Mouse (Mus musculus): ENCODE results near the gene Flot1.

- TF ChIP-seq ZC3H11A (IDR thresholded peaks at IDR 0.05; ENCODE audit: low read depth, low read length) (no peak), EP300 (IDR thresholded peaks at IDR 0.05; ENCODE audit: low read depth in 1 of 2, low read length in 2 of 2) (no peak), MAX (IDR thresholded peaks at IDR 0.05; ENCODE audit: low read length) (no peak), ELF1 (IDR thresholded peaks at IDR 0.05; ENCODE audit: low read depth, low read length) (no peak), CTCF (IDR thresholded peaks at IDR 0.05 in 2 of 3, conservative IDR thresholded peaks at IDR 0.05 in 1 of 3; ENCODE audit: control insufficient read depth in 1 of 3, insufficient read depth in 1 of 3, low read depth in 2 of 3, low read length in 3 of 3, poor library complexity in 1 of 3, severe bottlenecking in 1 of 3) (no peak), CHD2 (IDR thresholded peaks at IDR 0.05; ENCODE audit: low read length) (no peak), SIN3A (IDR thresholded peaks at IDR 0.05; ENCODE audit: low read length) (no peak), KAT2A (conservative IDR thresholded peaks at IDR 0.05; ENCODE audit: low read depth, low read length) (no peak), MAFK (IDR thresholded peaks at IDR 0.05; ENCODE audit: borderline replicate concordance, low read depth, low read length) (no peak), ZMIZ1 (IDR thresholded peaks at IDR 0.05; ENCODE audit: low read depth, low read length) (no peak), SMC3 (IDR thresholded peaks at IDR 0.05; ENCODE audit: low read depth, low read length) (no peak), GATA1 (IDR thresholded peaks at IDR 0.05; ENCODE audit: low read depth, low read length) (no peak), USF2 (IDR thresholded peaks at IDR 0.05; ENCODE audit: borderline replicate concordance in 1 of 2, insufficient read depth in 1 of 2, low read depth in 1 of 2, low read length in 2 of 2) (no peak), TAL1 (IDR thresholded peaks at IDR 0.05; ENCODE audit: low read length) (no peak)
These were observed 27.4 kb upstream of the Flot1 start for GRCm38 (mm10) chr17:35795656-35796055.
